Mouse (Mus musculus) layer of hippocampus, postnatal 25 days (tissue): ENCODE measurements around the gene Setd7. TPM values are rescaled to one million over a fixed set of nuclear protein-coding genes. Genes with fewer than 3 reads are reported as not detected.

Experiments
- DNase-seq, 2 experiments: peaks; one replicate each; pipeline ENCODE4 v3.0.0; 2022; ENCODE audit warnings: mixed read lengths in 2 of 2, low spot score in 1 of 2; ENCODE audit errors: extremely low spot score in 1 of 2
- total RNA-seq, 2 experiments: library from RNA; stranded (reverse); gene quantifications; 2 replicates each; pipeline ENCODE4 v1.2.3; 2021

The Setd7 gene
- total RNA-seq, 2 experiments from 2014 or later, result 126 to 139 TPM

GRCm38 (mm10) chr3:51561109-51561992, 672 bp upstream of the Setd7 start:
- DNase-seq, result peak; percentile 26 to 53

GRCm38 (mm10) chr3:51559594-51560450, 857 bp downstream of the Setd7 start:
- peak; percentile 64 to 66 for DNase-seq

- no peak for DNase-seq
These were observed 5.1 kb downstream of the Setd7 start for GRCm38 (mm10) chr3:51555583-51555982.

DNA sequence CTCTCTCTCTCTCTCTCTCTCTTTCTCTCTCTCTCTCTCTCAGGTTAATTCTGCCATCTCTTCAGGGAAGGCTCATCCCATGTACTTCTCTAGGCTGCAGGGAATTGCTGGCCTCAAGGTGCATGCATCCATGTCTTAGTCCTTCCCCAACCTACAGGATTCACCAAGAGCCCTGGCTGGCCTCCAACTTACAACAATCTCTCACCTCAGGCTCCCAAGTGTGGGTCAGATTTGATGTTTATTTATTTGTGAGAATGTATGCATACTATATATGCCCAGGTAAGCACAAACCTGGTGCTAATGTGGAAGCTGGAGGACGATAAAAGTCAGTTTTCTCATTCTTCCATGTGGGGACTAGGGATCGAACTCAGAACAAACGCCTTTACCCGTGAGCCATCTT, 5.8 kb downstream of the Setd7 start:
- no peak for DNase-seq

DNA sequence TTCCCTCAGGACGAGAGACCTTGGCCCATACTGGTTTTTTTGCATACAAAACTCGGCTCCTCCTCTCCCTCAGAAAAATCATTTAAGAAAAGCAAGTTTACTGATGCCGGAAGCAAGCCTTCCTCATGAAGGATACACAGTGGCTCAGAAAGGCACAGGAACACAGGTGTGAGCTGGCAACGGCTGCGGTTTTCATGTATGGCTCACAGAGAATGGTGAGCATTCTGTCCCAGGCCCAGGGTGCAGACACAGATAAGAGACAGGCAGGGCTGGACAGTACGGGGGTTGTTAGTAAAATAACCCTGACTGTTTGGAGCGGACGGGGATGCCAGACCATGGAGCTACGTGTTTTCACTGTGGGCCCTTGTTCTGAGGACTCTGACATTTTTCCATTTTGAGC, 6.6 kb downstream of the Setd7 start:
- DNase-seq, result no peak

GRCm38 (mm10) chr3:51553497-51553875, 7.2 kb downstream of the Setd7 start:
- peak in 1 of 2 experiments; percentile 27 for DNase-seq

- no peak for DNase-seq
These were observed 7.7 kb downstream of the Setd7 start for GRCm38 (mm10) chr3:51552841-51553496.

GRCm38 (mm10) chr3:51552197-51552596, 8.5 kb downstream of the Setd7 start:
- DNase-seq, result no peak

DNA sequence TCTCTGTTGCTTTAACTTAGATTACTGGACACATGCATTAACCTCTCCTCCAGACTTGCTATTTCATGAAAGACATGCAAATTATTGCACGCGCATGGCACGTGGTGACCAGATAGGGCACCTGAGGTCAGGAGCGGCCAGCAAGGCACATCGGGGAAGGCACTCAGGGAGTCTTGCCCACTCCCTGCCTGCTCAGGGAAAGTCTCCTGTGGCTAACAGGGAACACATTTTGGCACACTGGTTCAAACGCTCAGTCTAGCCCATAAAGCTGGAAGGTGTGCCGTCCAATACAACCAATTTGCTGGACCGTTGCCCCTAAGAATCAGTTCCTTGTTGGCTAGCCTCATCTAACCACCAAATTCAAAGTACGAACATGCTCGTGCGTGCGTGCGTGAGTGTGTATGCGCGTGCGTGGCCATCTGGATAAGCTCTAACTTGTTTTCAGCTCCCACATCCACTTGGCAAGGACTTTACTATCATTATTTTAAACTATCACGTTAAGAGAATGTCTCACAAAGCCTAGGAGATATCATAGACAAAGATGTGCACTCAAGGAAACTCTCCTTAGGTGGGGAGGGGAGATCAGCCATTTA, 11.6 kb downstream of the Setd7 start:
- DNase-seq, result no peak

DNA sequence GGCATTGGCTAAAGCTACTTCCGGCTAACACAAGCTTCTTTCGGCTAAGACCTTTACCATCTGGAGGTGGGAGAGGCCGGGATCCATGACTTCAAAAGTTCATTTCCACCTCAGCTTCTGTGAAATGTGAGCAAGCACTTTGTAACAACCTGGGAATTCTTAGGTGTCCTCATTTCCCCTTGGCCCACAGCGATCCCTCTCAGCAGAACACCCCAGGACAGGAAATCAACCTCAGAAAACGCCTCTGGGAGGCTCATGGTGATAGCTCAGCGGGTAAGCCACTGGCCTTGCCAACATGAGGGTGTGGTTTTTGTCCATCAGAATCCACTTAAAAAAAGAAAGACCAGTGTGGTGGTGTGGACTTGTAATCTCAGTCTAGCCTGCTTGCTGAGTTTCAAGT, 13.1 kb downstream of the Setd7 start:
- no peak for DNase-seq

DNA sequence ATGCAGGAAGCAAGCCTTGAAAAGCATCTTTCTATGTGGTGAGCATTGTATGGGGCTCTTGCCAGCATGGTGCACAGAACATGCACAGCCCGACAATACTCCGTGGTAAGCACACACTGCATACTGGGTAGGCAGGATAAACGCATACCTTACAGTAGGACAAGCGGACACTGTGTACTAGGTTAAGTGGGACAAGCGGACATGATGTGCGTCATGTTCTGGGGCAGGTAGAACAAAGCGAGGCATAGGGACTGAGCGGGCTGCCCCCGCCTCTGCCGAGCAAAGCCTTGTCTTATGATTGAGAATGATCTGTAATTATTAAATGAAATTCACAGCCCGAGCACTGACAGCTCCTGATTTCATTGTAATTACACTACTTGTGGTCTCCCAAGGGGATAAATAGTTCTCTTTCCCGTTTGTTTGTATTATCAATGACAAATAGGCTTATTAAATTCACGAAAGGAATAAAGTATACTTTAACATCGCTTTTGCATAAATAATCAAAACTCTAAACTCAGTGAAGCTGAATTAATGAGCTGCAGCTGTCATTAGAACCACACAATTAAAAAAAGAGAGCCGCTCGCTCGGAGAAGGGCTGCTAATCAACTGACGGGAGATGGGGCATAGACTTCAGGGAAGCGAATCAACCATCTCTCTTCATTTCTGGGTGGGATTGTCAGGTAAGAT, 16.1 kb downstream of the Setd7 start:
- no peak for DNase-seq

- DNase-seq, result no peak
These were observed 20.0 kb downstream of the Setd7 start for GRCm38 (mm10) chr3:51540659-51541058.

GRCm38 (mm10) chr3:51539567-51540408, 20.9 kb downstream of the Setd7 start:
- peak; percentile 50 to 86 for DNase-seq

- DNase-seq, result no peak
These were observed 26.7 kb downstream of the Setd7 start for GRCm38 (mm10) chr3:51534013-51534412.

- DNase-seq, result no peak
These were observed 27.1 kb downstream of the Setd7 start for GRCm38 (mm10) chr3:51533573-51533972.

- no peak for DNase-seq
These were observed 28.4 kb downstream of the Setd7 start for GRCm38 (mm10) chr3:51532282-51532620.

GRCm38 (mm10) chr3:51531473-51532281, 29.0 kb downstream of the Setd7 start:
- DNase-seq, result peak in 1 of 2 experiments; percentile 54

DNA sequence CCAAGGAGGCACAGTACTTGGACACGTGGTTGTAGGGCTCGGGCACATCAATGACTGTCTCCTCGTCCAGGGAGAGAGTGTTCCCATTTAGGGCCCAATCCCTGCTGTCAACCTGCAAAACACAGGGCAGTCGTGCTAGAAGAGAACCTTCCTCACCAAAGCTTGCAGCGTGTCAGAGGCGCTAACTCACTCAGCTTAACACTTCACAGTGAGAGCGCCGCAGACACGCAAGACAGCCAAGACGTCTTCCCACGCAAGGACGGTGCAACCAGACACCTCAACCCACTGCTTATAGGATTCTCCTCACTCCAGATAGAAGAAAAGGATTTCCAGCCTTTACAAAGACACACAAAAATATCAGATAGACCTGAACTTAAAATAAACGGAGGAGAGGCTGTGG, 33.8 kb downstream of the Setd7 start:
- no peak for DNase-seq
